Mouse (Mus musculus) MEL-GATA-1-ER (cell line): ENCODE data around the gene Prr36.
"Not testable (repeated sequence)": the region's sequence is repeated elsewhere in the genome, so short reads cannot be mapped to it uniquely, and the experiment has no call there.

Experiments
- DNase-seq: peaks from one replicate; pipeline ENCODE4 v3.0.0-alpha.2; 2012; ENCODE audit warnings: low read depth; ENCODE audit errors: extremely low read depth

Gene Prr36

GRCm38 (mm10) chr8:4216791-4217621, at the start of gene Prr36:
Gene Prr36, minus strand, starts transcription at chr8:4217459.
- no peak for DNase-seq

DNA sequence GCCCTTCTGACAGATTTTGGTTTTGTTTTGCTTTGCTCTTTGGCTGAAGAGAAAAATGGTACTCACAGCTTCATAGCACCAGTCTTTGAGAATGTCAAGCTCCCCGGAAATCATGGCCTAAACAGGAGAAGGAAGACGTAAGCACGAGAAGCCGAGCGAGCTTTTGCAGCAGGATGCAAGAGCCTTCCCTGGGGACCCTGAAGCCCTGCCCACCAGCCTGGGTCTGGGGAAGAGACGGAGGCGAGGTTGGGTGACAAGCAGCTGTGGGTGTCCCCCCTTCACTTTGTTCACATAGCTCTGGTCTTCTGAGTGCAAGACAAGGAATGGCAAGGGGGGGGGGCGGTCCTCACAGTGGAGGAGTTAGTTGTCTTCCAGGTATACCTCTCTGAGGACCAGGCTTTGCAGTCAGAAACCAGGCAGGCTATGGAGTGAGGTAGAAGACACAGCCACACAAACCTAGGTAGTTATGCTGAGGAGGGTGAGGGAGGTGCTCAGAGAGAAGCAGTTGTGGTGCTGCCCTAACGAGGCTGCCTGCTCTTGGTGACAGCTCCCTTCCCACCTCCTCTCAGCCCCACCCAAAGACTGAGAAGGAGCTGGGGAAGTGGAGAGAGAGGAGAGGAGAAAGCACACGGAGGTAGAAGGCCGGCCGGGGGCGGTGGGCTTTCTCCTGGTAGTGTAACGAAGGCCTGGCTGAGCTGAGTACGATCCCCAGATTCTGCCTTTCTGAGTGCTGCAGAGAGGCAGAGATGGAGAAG, 48.1 kb upstream of the Prr36 start:
- no peak for DNase-seq

GRCm38 (mm10) chr8:4263105-4263791, 46.0 kb upstream of the Prr36 start:
- no peak for DNase-seq

- DNase-seq = no peak
Measured at GRCm38 (mm10) chr8:4259805-4260170, 42.5 kb upstream of the Prr36 start.

DNA sequence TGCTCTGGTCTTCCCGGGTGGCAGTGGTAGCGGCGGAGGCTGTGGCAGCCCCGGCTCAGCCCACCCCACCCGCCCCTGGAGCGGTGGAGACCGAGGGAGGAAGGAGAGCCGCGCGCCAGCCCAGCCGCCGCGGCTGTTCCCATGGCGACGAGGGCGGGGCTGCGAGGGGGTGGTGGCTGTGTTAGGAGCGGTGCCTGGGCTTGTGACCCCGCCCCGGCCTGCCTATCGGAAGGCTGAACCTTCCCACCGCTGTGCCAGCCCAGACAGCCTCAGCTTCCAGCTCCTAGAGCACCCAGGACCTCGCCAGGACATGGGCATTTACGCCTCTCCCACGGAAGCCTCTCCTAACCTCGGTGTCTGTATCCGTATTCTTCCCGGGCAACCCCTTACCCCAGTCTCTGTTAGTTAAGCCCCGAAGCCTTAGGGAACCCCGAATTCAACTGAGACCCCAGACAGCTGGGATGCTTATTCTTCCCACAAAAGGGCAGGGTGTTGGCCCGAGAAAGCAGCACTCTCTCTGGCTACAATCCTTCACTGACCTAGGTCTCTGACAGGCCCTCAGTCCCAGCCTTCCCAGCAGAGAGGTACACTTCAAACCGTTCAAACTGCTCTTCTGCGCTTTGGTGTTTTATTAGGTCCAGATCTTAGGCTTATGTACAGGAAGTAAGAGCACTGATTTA, 42.0 kb upstream of the Prr36 start, which contains the start of gene Ctxn1:
TSS of gene Ctxn1 (minus strand) at position 150 of the 680 bp plus-strand sequence.
- DNase-seq = no peak

GRCm38 (mm10) chr8:4258678-4259077, 41.4 kb upstream of the Prr36 start:
- no peak for DNase-seq

GRCm38 (mm10) chr8:4258233-4258632, 41.0 kb upstream of the Prr36 start:
- DNase-seq = no peak

DNA sequence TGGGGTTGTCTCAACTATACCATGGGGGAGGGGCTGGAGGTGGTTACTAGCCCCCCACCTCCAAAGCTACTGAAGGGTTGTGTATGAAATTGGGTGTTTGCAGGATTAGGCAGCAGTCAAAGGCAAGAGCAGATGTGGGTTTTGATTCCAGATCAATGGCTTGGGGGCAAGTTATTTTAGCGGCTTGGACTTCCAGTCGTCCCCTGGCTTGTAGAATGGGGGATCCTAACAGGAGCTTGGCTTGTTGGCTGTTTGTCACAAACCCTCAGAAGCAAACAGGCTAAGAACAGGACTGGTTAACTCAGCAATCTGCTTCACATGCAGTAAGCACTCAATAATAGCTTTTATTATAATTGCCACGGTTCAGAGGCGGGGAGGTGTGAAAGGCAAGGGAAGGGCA, 40.1 kb upstream of the Prr36 start:
- no peak for DNase-seq

GRCm38 (mm10) chr8:4256911-4257310, 39.7 kb upstream of the Prr36 start:
- DNase-seq = no peak

- not testable (repeated sequence) for DNase-seq
Measured at GRCm38 (mm10) chr8:4255471-4255870, 38.2 kb upstream of the Prr36 start.

GRCm38 (mm10) chr8:4254001-4254400, 36.7 kb upstream of the Prr36 start:
- DNase-seq = no peak

- DNase-seq = peak; percentile 86
Measured at GRCm38 (mm10) chr8:4252934-4253841, 35.9 kb upstream of the Prr36 start, which contains the start of gene Snapc2. Gene Snapc2, plus strand, starts transcription at chr8:4253080.

DNA sequence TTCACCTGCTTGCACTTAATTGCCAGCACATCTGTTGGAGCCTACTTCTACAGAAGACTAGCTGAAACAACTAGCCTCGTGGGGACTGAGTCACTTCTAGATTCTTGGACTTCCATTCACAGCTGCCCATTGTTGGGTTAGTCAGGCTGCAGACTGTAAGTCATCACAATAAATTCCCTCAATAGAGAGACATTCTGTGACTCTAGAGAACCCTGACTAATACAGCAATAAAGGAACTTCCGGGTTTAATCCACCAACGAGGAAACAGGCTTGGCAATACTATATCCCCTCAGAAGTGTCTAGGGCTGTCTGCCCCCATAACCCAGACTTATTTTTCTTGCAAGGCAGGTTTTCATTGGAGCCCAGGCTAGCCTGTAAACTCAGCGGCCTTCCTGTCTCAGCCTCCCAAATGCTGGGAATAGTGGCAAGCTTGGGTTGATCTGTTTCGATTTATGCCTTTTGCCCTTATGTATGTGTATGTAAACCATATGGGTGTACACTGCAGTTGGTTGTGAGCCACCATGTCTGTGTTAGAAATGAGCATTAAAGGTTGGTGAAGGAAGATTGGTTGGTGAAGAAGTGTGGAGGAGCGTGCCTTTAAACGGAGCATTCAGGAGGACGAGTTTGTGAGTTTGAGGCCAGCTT, 35.0 kb upstream of the Prr36 start:
- DNase-seq = no peak

DNA sequence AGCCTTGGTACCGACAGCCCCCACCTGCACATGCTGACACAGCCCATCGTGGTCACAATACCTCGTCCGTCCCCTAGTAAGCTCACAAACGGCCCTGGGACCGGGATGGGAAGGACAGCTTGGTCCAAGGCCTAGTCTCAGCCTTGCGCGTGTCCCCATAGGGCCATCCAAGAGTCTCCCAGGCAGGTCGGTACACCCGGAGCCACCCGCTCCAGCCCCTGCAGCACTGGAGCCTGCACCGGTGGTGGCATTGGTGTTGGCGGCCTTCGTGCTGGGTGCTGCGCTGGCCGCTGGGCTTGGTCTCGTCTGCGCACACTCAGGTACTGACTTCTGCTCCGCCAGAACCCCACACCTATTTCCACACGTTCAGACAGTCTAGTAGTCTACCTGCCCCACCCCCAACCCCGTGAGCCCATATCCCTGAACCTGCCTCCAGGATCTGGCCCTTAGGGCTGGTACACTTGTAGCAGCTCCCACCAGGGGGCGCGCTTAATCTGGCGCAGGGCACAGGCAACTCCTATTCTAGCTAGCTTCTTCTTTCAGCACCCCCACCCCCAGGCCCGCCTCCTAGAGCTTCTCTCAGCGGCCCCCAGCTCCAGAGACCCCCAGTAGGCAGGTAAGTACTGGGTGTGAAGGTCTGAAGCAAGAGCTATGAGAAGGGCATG, 33.2 kb upstream of the Prr36 start:
- no peak for DNase-seq

- no peak for DNase-seq
Measured at GRCm38 (mm10) chr8:4249213-4249612, 32.0 kb upstream of the Prr36 start.

GRCm38 (mm10) chr8:4247951-4248540, 30.8 kb upstream of the Prr36 start, which contains the start of gene Tgfbr3l:
Gene Tgfbr3l, plus strand, starts transcription at chr8:4248214.
- DNase-seq = no peak

DNA sequence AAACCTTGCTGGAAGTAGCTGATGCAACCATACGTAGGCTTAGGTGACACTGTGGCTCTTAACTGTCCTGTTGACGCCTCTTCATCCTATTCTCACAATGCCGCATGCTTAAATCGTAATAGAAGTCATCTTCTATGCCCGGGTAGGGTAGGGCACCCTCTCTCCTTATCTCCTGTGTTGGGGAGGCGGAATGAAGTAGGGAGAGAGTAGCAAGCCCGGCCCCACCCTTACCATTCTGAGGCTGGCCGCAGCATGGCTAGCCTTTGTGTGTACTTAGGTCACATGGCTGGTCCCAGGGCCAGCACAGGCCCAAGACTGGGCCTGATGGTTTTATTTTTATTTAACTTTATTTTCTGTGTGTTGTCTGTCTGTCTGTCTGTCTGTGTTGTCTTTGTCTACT, 30.0 kb upstream of the Prr36 start:
- no peak for DNase-seq

DNA sequence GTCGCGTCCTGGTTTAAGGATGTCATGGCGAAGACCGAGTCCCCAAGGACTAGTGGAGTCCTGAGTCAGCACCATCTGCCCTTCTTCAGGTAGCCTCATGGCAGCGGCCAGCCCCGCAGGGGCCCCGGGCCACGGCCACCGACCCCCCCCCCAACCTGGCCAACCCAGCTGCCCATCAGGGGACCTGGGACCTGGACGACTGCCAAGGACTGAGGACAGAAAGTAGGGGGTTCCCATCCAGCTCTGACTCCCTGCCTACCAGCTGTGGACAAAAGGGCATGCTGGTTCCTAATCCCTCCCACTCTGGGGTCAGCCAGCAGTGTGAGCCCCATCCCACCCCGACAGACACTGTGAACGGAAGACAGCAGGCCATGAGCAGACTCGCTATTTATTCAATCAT, 28.5 kb upstream of the Prr36 start:
- no peak for DNase-seq

- no peak for DNase-seq
Measured at GRCm38 (mm10) chr8:4245061-4245460, 27.8 kb upstream of the Prr36 start.
